ENCODE assay signal across 8 mouse cellular contexts in genomic region chr3:142640201-142640600, GRCm38 (mm10). TPM values are rescaled to one million over a fixed set of nuclear protein-coding genes. Genes with fewer than 3 reads are reported as not detected.
DNase-seq lines count a peak whose midpoint lies in the region; ATAC-seq and TF ChIP-seq lines count a peak whose summit lies in the region.

No protein-coding gene starts in this region.

- peak overlapping the region; percentile 45; the same call in 1 of the 2 replicates for H3K4me2 ChIP-seq in heart, embryonic 12.5 days
- H3K4me2 ChIP-seq in lung, postnatal 0 days (replicated peaks; ENCODE audit: low read depth, low read length) = no peak overlapping the region

- no peaks in the 10 kb centered on the region for H3K9me3 ChIP-seq in heart, embryonic 12.5 days (replicated peaks)
- H3K9me3 ChIP-seq in lung, postnatal 0 days (ENCODE audit: low read length) = no peaks in the 10 kb centered on the region

- no peak for TF ChIP-seq EP300 in lung, postnatal 0 days (IDR thresholded peaks at IDR 0.05)

- H3K4me1 ChIP-seq in heart, embryonic 12.5 days (replicated peaks) = peaks cover 4% of the 10 kb centered on the region; the same call in 1 of the 2 replicates
- no peaks in the 10 kb centered on the region for H3K4me1 ChIP-seq in lung, postnatal 0 days (ENCODE audit: insufficient read depth, low read depth, low read length)

- whole genome bisulfite sequencing in heart, embryonic 12.5 days = 9% methylated on average over 9 of the region's 9 CpGs
- 7% methylated on average over 9 of the region's 9 CpGs for WGBS in lung, postnatal 0 days

- peak; percentile 82 for DNase-seq in R1 (ENCODE audit: low read depth, low spot score)
- DNase-seq in embryo, embryonic 11 days = peak; percentile 82
- peak; percentile 85 for DNase-seq in kidney, postnatal 10 days
- DNase-seq in lung, postnatal 0 days (ENCODE audit: low spot score) = peak; percentile 65
- peak; percentile 71 for DNase-seq in retina, postnatal 1 day

- no peaks in the 10 kb centered on the region; the same call in 1 of the 2 replicates for H3K27me3 ChIP-seq in heart, embryonic 12.5 days (replicated peaks)
- no peaks in the 10 kb centered on the region for H3K27me3 ChIP-seq in lung, postnatal 0 days (replicated peaks; ENCODE audit: insufficient read depth, low read length)

- H3K4me3 ChIP-seq in heart, embryonic 12.5 days = no peak overlapping the region
- H3K4me3 ChIP-seq in lung, postnatal 0 days (ENCODE audit: low read depth, low read length) = no peak overlapping the region

- H3K27ac ChIP-seq in heart, embryonic 12.5 days (ENCODE audit: poor library complexity, severe bottlenecking) = no peak overlapping the region
- H3K27ac ChIP-seq in lung, postnatal 0 days (ENCODE audit: low read length) = no peak overlapping the region

- H3K9ac ChIP-seq in heart, embryonic 12.5 days = no peak overlapping the region
- no peak overlapping the region for H3K9ac ChIP-seq in lung, postnatal 0 days (replicated peaks; ENCODE audit: low read depth)

- TF ChIP-seq CTCF in lung, postnatal 0 days (IDR thresholded peaks at IDR 0.05) = peak; percentile 80

- peak; percentile 71 for ATAC-seq in CD4-positive, CD25-positive, alpha-beta regulatory T cell, adult 4 months
- ATAC-seq in heart, embryonic 12.5 days (ENCODE audit: insufficient number of reproducible peaks, low FRiP score) = no peak
- ATAC-seq in lung, postnatal 0 days = no peak
- no peak for ATAC-seq in activated CD4-positive, CD25-positive, alpha-beta regulatory T cell, adult 4 months

- no peaks in the 10 kb centered on the region for H3K36me3 ChIP-seq in heart, embryonic 12.5 days
- H3K36me3 ChIP-seq in lung, postnatal 0 days (ENCODE audit: insufficient read depth, low read length) = no peaks in the 10 kb centered on the region

RNA-seq across cellular contexts. Expression of gene Gbp2, which starts 19.8 kb away (rescaled TPM):
- polyA plus RNA-seq in CD4-positive, CD25-positive, alpha-beta regulatory T cell, adult 4 months (2017; shearing (Covaris generic)) = 100 to 1,000 TPM; 157 to 166 TPM
- polyA plus RNA-seq in heart, embryonic 12.5 days (2016; fragmentation: Nextera tagmentation; extraction: Ambion mirVana) = 0.67 and 1.0 TPM in 2 replicates
- polyA plus RNA-seq in lung, postnatal 0 days (2015; fragmentation: Nextera tagmentation; extraction: Ambion mirVana) = 8.3 and 9.5 TPM in 2 replicates
- polyA plus RNA-seq in activated CD4-positive, CD25-positive, alpha-beta regulatory T cell, adult 4 months (2017; shearing (Covaris generic)) = 100 to 1,000 TPM; 109 to 135 TPM

RNA-seq across cellular contexts. Expression of gene Gbp2b, which starts 45.6 kb away (rescaled TPM):
- polyA plus RNA-seq in CD4-positive, CD25-positive, alpha-beta regulatory T cell, adult 4 months (2017; shearing (Covaris generic)) = 10 to 100 TPM; 27.5 to 35.1 TPM
- not detected in 2 replicates for polyA plus RNA-seq in heart, embryonic 12.5 days (2016; fragmentation: Nextera tagmentation; extraction: Ambion mirVana)
- polyA plus RNA-seq in lung, postnatal 0 days (2015; fragmentation: Nextera tagmentation; extraction: Ambion mirVana) = 0.05 TPM in 2 replicates
- 10 to 100 TPM; 18.4 to 57.3 TPM for polyA plus RNA-seq in activated CD4-positive, CD25-positive, alpha-beta regulatory T cell, adult 4 months (2017; shearing (Covaris generic))

Comparison
In these comparisons a context has a peak if more than half of its experiments do, and no peak if none do; other contexts are left out.
1. RNA of gene Gbp2, which starts 19.8 kb away (polyA plus RNA-seq): 157 to 166 TPM in CD4-positive, CD25-positive, alpha-beta regulatory T cell, adult 4 months and 109 to 135 TPM in activated CD4-positive, CD25-positive, alpha-beta regulatory T cell, adult 4 months; 8.3 to 9.5 TPM in lung, postnatal 0 days and 0.67 to 1.0 TPM in heart, embryonic 12.5 days; every median in the first group is over 10 times any median in the second.
2. RNA of gene Gbp2b, which starts 45.6 kb away (polyA plus RNA-seq): 18.4 to 57.3 TPM in activated CD4-positive, CD25-positive, alpha-beta regulatory T cell, adult 4 months and 27.5 to 35.1 TPM in CD4-positive, CD25-positive, alpha-beta regulatory T cell, adult 4 months; 0.05 TPM in lung, postnatal 0 days and not detected in heart, embryonic 12.5 days; every median in the first group is over 10 times any median in the second.
3. Peak in every context shown above with its lines, with median percentiles within 50 percentile points of each other: DNase-seq.